Mouse (Mus musculus) lung, adult 2 months (tissue): ENCODE data around the gene Ext2.

ENCODE experiments used
- CTCF ChIP-seq: fragments of 200-500 bp; IDR thresholded peaks from 2 replicates; pipeline ENCODE4 v1.5.1; 2011; ENCODE audit warnings: mild to moderate bottlenecking, low read length, control low read depth; ENCODE audit not compliant: insufficient read depth
- POLR2A ChIP-seq: fragments of 200-500 bp; IDR thresholded peaks from 2 replicates; pipeline ENCODE4 v1.6.1; 2011; ENCODE audit warnings: low read depth, mild to moderate bottlenecking, control low read depth, low read length, borderline replicate concordance; ENCODE audit errors: extremely low read depth

- TF ChIP-seq CTCF = no peak
- TF ChIP-seq POLR2A = no peak
Observed at GRCm38 (mm10) chr2:93711460-93711859, 110.9 kb downstream of the Ext2 start.
